Mouse (Mus musculus): Measurements from ENCODE around the gene Gm44805. TPM values are rescaled to one million over a fixed set of nuclear protein-coding genes. Genes with fewer than 3 reads are reported as not detected.

Gene Gm44805
- polyA plus RNA-seq, 1 experiment from 2014 or later, result not detected

DNA sequence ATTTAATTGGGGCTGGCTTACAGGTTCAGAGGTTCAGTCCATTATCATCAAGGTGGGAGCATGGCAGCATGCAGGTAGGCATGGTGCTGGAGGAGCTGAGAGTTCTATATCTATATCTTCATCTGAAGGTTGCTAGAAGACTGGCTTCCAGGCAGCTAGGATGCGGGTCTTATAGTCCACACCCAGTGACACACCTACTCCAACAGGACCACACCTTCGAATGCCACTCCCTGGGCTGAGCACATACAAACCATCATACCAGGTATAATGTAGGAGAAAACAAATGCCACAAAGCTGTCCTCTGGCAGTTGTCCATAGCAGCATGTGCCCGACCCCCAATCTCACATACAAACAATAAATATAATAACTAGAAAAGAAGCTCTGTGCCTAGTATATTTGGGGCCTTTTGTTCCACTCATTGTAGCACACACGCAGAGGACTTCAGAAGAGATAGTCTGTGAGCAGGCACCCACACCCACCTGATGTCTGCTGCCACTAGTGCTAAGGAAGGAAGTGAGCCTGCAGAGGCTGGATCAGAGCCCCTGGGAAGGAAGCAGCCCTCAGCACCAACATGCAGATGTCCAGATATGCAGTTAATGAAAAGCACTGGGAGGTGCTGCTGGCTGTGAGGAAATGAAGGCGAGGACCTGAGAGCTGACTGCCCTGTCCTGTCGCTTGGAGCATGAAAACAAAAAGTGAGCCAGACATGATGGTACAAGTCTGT lies 30.0 kb downstream of the Gm44805 start:
- no peak for ATAC-seq (ENCODE audit: insufficient number of reproducible peaks, low FRiP score, low TSS enrichment, low read depth)
- no peaks in the 10 kb centered on the region for H3K27me3 ChIP-seq
- no peaks in the 10 kb centered on the region for H3K4me1 ChIP-seq
- no peak overlapping the region for H3K4me2 ChIP-seq (replicated peaks)
- no peak overlapping the region for H3K4me3 ChIP-seq (replicated peaks)
- H3K27ac ChIP-seq (replicated peaks), result no peak overlapping the region
- no peak overlapping the region for H3K9ac ChIP-seq
- H3K9me3 ChIP-seq (replicated peaks), result no peaks in the 10 kb centered on the region
- 87% methylated on average over 6 of the region's 6 CpGs for WGBS
- peaks cover 78% of the 10 kb centered on the region for H3K36me3 ChIP-seq

DNA sequence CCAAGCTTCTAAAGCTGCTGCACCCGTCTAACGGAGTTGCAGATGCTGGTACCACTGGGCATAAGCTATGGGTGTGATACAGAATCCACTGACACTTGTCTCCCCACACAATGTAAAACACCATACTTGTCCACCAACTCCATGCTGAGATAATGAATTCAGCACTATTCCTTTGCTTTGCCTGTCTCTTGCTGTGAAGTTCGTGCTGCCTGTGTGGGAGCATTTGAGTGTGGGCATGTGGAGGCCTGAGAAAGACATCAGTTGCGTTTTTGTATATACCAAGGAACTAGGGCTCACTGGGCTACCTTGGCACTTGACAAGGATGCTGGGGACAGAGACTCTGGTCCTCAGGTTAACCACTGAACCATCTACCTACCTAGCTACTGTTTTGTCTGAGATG lies 40.0 kb downstream of the Gm44805 start:
- peaks cover 97% of the 10 kb centered on the region for H3K36me3 ChIP-seq
- WGBS, result 95% methylated on average over 4 of the region's 4 CpGs

DNA sequence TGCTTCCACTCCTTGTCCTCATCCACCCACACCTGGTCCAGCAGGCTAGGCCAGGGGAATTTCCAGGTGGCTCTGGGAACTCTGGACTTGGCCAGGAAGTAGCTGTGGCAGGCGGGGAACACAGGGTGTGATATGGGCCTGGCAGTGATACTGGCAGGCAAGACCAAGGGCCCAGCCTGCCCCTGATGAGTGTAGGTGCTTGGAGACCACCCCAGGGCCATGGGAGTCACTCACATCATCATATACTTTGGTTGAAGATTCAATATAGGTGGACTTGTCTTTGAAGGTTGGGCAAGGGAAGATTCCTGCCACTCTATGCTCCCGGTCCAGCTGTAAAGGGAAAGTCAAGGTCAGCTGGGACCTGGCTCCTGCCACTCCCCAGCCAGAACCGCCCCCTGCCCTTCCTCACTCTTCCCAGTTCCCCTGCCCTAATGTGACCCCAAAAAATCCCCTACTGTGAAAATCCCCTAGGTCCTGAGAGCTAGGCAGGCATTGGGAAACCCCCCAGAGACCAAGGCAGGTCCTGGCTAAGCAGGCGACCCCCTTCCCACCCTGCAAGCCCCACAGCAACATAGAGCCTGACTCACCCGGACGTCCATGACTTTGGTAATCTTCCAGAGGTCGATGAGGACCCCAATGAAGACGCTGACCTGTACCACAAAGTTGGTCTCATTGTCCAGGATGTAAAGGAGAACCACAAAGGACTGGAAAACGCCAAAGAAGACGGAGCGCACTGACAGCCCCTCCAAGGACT lies 46.0 kb downstream of the Gm44805 start:
- peaks cover 88% of the 10 kb centered on the region for H3K36me3 ChIP-seq
- ATAC-seq (ENCODE audit: insufficient number of reproducible peaks, low FRiP score, low TSS enrichment, low read depth), result no peak

More for the DNA sequence above, 40.0 kb downstream of the Gm44805 start:
- Histone ChIP-seq H3K27ac (replicated peaks) (no peak overlapping the region), H3K4me1 (no peaks in the 10 kb centered on the region), H3K9me3 (replicated peaks) (no peaks in the 10 kb centered on the region), H3K9ac (no peak overlapping the region), H3K4me3 (replicated peaks) (no peak overlapping the region), H3K27me3 (no peaks in the 10 kb centered on the region), H3K4me2 (replicated peaks) (no peak overlapping the region)
- no peak for ATAC-seq (ENCODE audit: insufficient number of reproducible peaks, low FRiP score, low TSS enrichment, low read depth)

DNA sequence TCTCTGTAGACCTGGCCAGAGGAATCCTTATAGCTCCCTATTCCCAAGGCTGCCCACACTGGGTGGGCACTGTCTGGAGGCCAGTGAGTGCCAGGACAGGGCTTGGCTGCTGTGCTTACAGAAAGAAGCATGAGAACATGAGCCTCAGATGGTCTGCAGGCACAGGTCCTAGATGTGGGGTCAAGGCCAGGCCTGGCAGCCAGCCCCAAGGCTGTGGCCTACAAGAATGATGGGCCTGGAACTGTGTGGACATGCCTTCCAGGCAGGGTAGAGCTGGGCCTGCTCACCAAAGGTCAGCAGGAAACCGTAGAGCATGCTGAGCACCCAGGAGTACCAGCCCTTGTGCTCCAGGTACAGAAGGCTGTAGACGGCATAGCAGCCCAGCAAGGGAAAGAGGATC lies 46.6 kb downstream of the Gm44805 start:
- no peak overlapping the region for H3K27ac ChIP-seq (replicated peaks)
- no peak overlapping the region for H3K9ac ChIP-seq
- peaks cover 2% of the 10 kb centered on the region; the same call in 1 of the 2 replicates for H3K4me1 ChIP-seq
- WGBS, result 100% methylated on average over 2 of the region's 2 CpGs
- no peak overlapping the region for H3K4me3 ChIP-seq (replicated peaks)
- no peaks in the 10 kb centered on the region for H3K9me3 ChIP-seq (replicated peaks)
- no peak overlapping the region for H3K4me2 ChIP-seq (replicated peaks)
- peaks cover 82% of the 10 kb centered on the region for H3K36me3 ChIP-seq
- no peak for ATAC-seq (ENCODE audit: insufficient number of reproducible peaks, low FRiP score, low TSS enrichment, low read depth)
- H3K27me3 ChIP-seq, result no peaks in the 10 kb centered on the region

More for the DNA sequence above, 46.0 kb downstream of the Gm44805 start:
- H3K27ac ChIP-seq (replicated peaks), result no peak overlapping the region
- WGBS, result 88% methylated on average over 11 of the region's 11 CpGs
- no peak overlapping the region for H3K9ac ChIP-seq
- no peaks in the 10 kb centered on the region for H3K27me3 ChIP-seq
- no peak overlapping the region for H3K4me3 ChIP-seq (replicated peaks)
- H3K4me2 ChIP-seq (replicated peaks), result no peak overlapping the region
- H3K4me1 ChIP-seq, result no peaks in the 10 kb centered on the region
- no peaks in the 10 kb centered on the region for H3K9me3 ChIP-seq (replicated peaks)

DNA sequence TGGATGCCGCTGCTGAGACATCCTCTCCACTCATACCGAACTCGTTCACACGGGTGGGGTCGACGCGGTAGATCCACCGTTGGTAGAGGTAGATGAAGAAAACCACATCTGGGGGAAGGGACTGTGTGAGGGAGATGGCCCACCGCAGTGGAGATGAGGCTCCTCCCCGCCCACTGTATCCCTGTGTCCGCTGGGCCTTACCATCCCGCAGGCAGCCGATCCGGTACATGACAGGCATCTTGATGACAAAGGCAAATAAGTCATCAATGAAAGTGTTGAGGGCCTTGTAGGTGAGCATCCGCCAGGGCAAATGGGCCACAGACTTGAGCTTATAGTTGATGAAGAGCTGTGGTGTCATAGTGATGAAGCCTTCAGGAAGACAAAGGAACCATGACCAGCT lies 47.4 kb downstream of the Gm44805 start:
- Histone ChIP-seq H3K4me2 (replicated peaks) (no peak overlapping the region), H3K4me3 (replicated peaks) (no peak overlapping the region), H3K36me3 (peaks cover 74% of the 10 kb centered on the region), H3K9me3 (replicated peaks) (no peaks in the 10 kb centered on the region), H3K9ac (no peak overlapping the region), H3K4me1 (peaks cover 5% of the 10 kb centered on the region; the same call in 1 of the 2 replicates), H3K27ac (replicated peaks) (no peak overlapping the region), H3K27me3 (no peaks in the 10 kb centered on the region)
- 93% methylated on average over 15 of the region's 15 CpGs for WGBS
- ATAC-seq (ENCODE audit: insufficient number of reproducible peaks, low FRiP score, low TSS enrichment, low read depth), result no peak

DNA sequence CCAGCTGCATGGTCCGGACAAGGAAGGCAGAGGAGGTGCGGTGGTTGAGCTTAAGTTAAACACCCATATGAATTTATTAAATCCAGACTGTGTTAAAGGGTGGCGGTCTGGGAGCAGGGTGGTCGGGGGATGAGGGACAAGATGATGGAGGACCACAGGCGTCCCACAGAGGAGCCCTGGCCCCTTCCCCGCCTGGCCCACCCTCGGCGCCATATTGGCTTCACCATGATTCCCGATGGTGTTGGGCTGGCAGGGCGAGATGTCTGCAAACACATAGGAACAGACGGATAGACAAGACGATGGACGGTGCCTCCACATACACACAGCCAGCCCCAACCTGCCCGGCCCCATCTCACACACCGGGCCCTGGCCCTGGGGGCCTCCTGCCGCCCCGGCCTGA lies 48.0 kb downstream of the Gm44805 start:
- Histone ChIP-seq H3K4me3 (replicated peaks) (no peak overlapping the region), H3K4me2 (replicated peaks) (no peak overlapping the region), H3K4me1 (peaks cover 5% of the 10 kb centered on the region; the same call in 1 of the 2 replicates), H3K9ac (no peak overlapping the region), H3K27ac (replicated peaks) (no peak overlapping the region), H3K9me3 (replicated peaks) (no peaks in the 10 kb centered on the region), H3K27me3 (no peaks in the 10 kb centered on the region), H3K36me3 (peaks cover 68% of the 10 kb centered on the region)
- ATAC-seq (ENCODE audit: insufficient number of reproducible peaks, low FRiP score, low TSS enrichment, low read depth), result no peak
- WGBS, result 87% methylated on average over 17 of the region's 17 CpGs

DNA sequence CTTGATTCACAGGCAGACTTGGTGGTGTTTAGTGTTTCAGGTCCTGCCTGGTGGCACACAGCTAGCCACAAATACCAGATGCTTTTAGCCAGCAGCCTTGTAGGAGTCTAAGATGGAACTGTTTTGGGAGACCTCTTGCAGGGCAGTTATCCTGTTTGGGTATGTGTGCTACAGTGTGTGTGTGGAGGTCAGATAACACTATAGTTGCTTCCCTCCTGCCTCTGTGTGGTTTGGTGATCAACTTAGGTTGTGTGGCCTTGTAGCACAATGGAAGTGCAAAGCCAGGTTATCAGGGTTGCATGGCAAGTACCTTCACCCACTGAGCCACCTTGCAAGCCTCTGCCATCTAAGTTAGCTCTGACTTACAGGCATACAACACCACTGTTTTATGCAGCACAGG lies 48.5 kb downstream of the Gm44805 start:
- Histone ChIP-seq H3K4me2 (replicated peaks) (no peak overlapping the region), H3K27me3 (no peaks in the 10 kb centered on the region), H3K36me3 (peaks cover 63% of the 10 kb centered on the region), H3K9me3 (replicated peaks) (no peaks in the 10 kb centered on the region), H3K4me3 (replicated peaks) (no peak overlapping the region), H3K27ac (replicated peaks) (no peak overlapping the region), H3K9ac (no peak overlapping the region), H3K4me1 (peaks cover 5% of the 10 kb centered on the region; the same call in 1 of the 2 replicates)
- no peak for ATAC-seq (ENCODE audit: insufficient number of reproducible peaks, low FRiP score, low TSS enrichment, low read depth)

DNA sequence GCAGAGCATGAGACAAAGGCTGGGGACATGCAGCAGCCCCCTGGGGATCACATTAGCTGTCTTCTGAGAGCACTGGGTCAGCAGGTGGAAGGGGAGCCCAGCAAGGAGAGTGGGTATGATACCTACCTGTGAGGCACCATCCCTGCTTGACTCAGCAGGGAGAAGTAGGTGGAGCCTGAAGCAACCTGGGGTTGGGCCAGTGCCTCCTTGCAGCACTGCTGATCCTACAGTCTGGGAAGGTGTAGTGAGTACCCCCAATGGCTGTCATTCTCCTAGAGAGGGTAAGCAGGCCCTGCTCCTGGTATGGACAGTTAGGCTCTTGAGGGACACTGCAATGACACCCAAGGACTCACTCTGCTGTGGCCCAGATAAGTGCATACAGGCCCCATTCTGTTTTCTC lies 48.9 kb downstream of the Gm44805 start:
- no peak for ATAC-seq (ENCODE audit: insufficient number of reproducible peaks, low FRiP score, low TSS enrichment, low read depth)
- Histone ChIP-seq H3K9ac (no peak overlapping the region), H3K4me1 (peaks cover 5% of the 10 kb centered on the region; the same call in 1 of the 2 replicates), H3K27ac (replicated peaks) (no peak overlapping the region), H3K36me3 (peaks cover 58% of the 10 kb centered on the region), H3K4me3 (replicated peaks) (no peak overlapping the region), H3K4me2 (replicated peaks) (no peak overlapping the region), H3K9me3 (replicated peaks) (no peaks in the 10 kb centered on the region), H3K27me3 (no peaks in the 10 kb centered on the region)

DNA sequence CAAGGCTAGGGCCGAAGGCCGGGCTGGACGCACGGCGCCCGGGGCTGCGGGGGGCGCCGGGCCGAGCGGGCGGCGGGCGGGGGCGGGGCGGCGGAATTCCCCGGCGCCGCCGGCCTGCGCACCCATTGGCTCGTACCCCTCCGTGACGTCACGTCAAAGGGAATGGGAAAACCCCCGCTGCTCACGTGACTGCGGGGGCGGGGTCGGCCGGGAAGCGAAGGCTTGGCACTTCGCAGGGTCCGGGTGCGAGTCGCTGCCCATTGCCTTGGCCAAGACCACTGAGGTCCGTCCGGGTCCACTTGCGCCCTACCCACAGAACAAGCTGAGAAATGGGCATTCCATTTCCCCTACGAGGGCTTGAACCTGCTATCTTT lies 51.9 kb downstream of the Gm44805 start, which contains the start of gene Relb:
Gene Relb (minus strand): TSS at position 78 of the 374 bp plus-strand sequence.
- Histone ChIP-seq H3K4me2 (replicated peaks) (peak within 1 kb of the TSS; percentile 96), H3K36me3 (peaks cover 29% of the 10 kb centered on the region), H3K27me3 (no peaks in the 10 kb centered on the region), H3K9ac (peak within 1 kb of the TSS; percentile 55), H3K4me3 (replicated peaks) (peak within 1 kb of the TSS; percentile 71), H3K4me1 (peaks cover 5% of the 10 kb centered on the region; the same call in 1 of the 2 replicates), H3K9me3 (replicated peaks) (no peaks in the 10 kb centered on the region), H3K27ac (replicated peaks) (peak within 1 kb of the TSS; percentile 88)
- WGBS, result under 1% methylated on average over 41 of the region's 41 CpGs
- ATAC-seq (ENCODE audit: insufficient number of reproducible peaks, low FRiP score, low TSS enrichment, low read depth), result peak; percentile 69

DNA sequence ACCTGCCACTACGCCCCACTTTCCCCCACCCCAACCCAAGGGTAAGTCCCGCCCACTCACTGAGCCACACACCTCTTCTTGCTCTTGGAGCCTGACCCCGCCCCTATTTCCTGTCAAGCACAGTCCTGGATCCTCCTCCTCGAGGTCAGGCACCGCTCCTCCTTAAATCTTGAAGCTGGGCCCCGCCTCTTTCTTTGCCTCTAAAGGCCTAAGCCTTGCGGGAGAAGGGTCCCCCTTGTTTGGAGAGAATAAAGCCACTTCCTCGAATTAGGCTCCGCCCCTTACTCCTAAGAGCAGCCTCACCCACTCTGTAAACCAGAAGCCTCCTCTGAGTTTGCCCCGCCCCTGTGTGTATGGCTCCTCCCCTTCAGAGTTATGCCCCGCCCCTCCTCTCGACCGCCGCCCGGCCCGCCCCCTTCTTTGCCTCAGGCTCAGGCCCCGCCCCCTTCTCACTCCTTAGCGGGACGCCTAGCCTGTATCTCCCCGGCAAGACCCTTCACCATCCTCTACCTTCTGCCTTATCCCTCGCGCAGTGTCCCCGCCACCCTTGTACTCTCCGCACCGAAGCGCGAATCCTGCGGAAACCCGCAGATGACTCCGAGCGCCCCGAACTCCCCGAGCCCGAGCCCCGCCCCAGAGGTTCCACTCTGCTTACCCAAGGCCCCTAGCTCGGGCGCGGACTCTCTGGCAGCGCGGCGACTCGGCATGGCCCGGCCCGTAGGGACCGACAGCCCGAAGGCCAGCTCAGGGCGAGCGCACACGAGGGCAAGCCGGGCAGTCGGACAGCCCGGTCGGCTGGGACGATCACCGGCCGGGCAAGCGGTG lies 52.5 kb downstream of the Gm44805 start:
- Histone ChIP-seq H3K36me3 (peaks cover 23% of the 10 kb centered on the region), H3K4me2 (replicated peaks) (peak overlapping the region; percentile 96), H3K27me3 (no peaks in the 10 kb centered on the region), H3K4me1 (peaks cover 5% of the 10 kb centered on the region; the same call in 1 of the 2 replicates), H3K27ac (replicated peaks) (peak overlapping the region; percentile 88), H3K9ac (peak overlapping the region; percentile 55), H3K4me3 (replicated peaks) (peak overlapping the region; percentile 71), H3K9me3 (replicated peaks) (no peaks in the 10 kb centered on the region)
- 1% methylated on average over 57 of the region's 57 CpGs for WGBS
- peak; percentile 88 for ATAC-seq (ENCODE audit: insufficient number of reproducible peaks, low FRiP score, low TSS enrichment, low read depth)

DNA sequence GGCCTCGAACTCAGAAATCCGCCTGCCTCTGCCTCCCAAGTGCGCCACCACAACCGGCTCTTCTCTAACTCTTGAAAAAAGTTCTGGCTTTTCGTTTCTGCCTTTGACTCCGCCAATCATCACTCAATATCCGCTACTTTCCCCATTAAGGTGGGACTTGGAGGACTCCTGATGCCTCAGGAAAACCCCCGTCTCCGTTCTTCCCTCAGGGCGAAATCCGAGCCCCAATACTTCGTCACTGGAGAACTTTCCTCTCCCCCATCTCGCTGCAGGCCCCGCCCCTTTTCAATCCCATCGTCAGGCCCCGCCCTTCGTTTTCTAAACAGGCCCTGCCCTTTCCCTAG lies 53.1 kb downstream of the Gm44805 start:
- ATAC-seq (ENCODE audit: insufficient number of reproducible peaks, low FRiP score, low TSS enrichment, low read depth), result no peak
- peak overlapping the region; percentile 88 for H3K27ac ChIP-seq (replicated peaks)
- peak overlapping the region; percentile 96 for H3K4me2 ChIP-seq (replicated peaks)
- WGBS, result 15% methylated on average over 17 of the region's 17 CpGs
- no peaks in the 10 kb centered on the region for H3K9me3 ChIP-seq (replicated peaks)
- peaks cover 17% of the 10 kb centered on the region for H3K36me3 ChIP-seq
- peak overlapping the region; percentile 71 for H3K4me3 ChIP-seq (replicated peaks)
- H3K4me1 ChIP-seq, result peaks cover 5% of the 10 kb centered on the region; the same call in 1 of the 2 replicates
- no peak overlapping the region for H3K9ac ChIP-seq
- H3K27me3 ChIP-seq, result no peaks in the 10 kb centered on the region
